Mouse (Mus musculus): ENCODE results near the gene Myh7b. TPM values are rescaled to one million over a fixed set of nuclear protein-coding genes. Genes with fewer than 3 reads are reported as not detected.

The Myh7b gene
- polyA plus RNA-seq, 1 experiment from 2014 or later = 0.86 TPM

DNA sequence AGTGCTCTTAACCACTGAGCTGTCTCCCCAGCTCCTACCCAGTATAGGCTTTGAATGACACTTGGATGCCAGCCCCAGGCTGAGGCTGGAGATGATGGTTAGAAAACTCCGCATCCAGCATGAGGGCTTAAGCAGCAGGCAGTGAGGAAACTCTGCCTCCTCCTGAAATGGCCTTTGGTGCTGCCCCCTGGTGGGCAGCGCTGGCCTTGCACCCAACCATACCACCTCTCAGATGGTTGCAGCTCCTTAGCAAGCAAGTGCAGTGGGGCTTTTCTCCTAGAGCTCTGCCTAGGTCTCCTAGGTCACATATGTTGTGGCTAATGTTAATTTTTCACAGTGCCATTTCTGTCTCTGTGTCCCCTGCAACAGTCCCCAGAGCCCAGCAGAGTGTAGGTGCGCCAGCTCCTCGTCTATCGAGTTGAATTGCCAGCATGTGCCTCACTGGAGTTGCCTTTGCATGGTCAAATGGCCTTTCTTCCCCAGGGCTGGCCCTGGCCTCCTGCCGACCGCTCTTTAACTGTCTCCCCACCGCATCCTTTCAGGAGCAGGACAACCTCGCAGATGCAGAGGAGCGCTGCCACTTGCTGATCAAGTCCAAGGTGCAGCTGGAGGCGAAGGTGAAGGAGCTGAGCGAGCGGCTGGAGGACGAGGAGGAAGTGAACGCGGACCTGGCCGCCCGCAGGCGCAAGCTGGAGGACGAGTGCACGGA is 16.2 kb downstream of the Myh7b start:
- peaks cover under 1% of the 10 kb centered on the region; the same call in 1 of the 2 replicates for H3K36me3 ChIP-seq
- WGBS = 56% methylated on average over 21 of the region's 21 CpGs
- H3K27me3 ChIP-seq (replicated peaks) = peaks cover 39% of the 10 kb centered on the region
- 0 out of 2 replicates have a peak, but pooled peaks have one; percentile 3 for ATAC-seq (ENCODE audit: insufficient read depth, low FRiP score, low read depth)
- H3K4me3 ChIP-seq (replicated peaks) = no peak overlapping the region
- H3K27ac ChIP-seq = no peak overlapping the region
- no peak overlapping the region for H3K9ac ChIP-seq
- H3K4me1 ChIP-seq = peaks cover 9% of the 10 kb centered on the region
- no peaks in the 10 kb centered on the region for H3K9me3 ChIP-seq
- no peak overlapping the region for H3K4me2 ChIP-seq

GRCm38 (mm10) chr2:155628112-155628511 is 17.1 kb downstream of the Myh7b start:
- Histone ChIP-seq H3K36me3 (peaks cover 9% of the 10 kb centered on the region; the same call in 1 of the 2 replicates), H3K4me2 (no peak overlapping the region), H3K4me1 (peaks cover 16% of the 10 kb centered on the region), H3K9ac (no peak overlapping the region), H3K4me3 (replicated peaks) (no peak overlapping the region), H3K27ac (no peak overlapping the region), H3K9me3 (no peaks in the 10 kb centered on the region), H3K27me3 (replicated peaks) (peaks cover 34% of the 10 kb centered on the region)
- no peak for ATAC-seq (ENCODE audit: insufficient read depth, low FRiP score, low read depth)
- WGBS = 82% methylated on average over 9 of the region's 9 CpGs

DNA sequence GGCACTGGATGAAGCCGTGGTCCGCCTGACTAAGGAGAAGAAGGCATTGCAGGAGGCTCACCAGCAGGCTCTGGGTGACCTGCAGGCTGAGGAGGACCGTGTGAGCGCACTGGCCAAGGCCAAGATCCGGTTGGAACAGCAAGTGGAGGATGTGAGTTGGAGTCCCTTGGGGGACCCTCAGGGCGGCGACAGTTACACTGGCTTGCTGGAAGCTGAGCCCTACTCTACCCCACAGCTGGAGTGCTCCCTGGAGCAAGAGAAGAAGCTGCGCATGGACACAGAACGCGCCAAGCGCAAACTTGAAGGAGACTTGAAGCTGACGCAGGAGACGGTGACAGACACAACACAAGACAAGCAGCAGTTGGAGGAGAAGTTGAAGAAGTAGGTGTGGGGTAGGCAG is 17.5 kb downstream of the Myh7b start:
- Histone ChIP-seq H3K9ac (no peak overlapping the region), H3K27me3 (replicated peaks) (peaks cover 34% of the 10 kb centered on the region), H3K4me2 (no peak overlapping the region), H3K4me1 (peaks cover 19% of the 10 kb centered on the region), H3K36me3 (peaks cover 9% of the 10 kb centered on the region; the same call in 1 of the 2 replicates), H3K9me3 (no peaks in the 10 kb centered on the region), H3K4me3 (replicated peaks) (no peak overlapping the region), H3K27ac (no peak overlapping the region)
- no peak for ATAC-seq (ENCODE audit: insufficient read depth, low FRiP score, low read depth)
- WGBS = 86% methylated on average over 13 of the region's 13 CpGs

DNA sequence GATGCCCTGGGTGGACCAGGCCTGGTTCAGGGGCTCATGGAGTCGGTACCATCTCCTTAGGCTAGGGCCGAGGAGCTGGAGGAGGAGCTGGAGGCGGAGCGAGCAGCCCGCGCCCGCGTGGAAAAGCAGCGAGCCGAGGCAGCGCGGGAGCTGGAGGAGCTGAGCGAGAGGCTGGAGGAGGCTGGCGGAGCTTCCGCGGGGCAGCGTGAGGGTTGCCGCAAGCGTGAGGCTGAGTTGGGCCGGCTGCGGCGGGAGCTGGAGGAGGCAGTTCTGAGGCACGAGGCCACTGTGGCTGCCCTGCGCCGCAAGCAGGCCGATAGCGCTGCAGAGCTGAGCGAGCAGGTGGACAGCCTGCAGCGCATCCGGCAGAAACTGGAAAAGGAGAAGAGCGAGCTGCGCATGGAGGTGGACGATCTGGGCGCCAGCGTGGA is 18.2 kb downstream of the Myh7b start:
- no peak overlapping the region for H3K27ac ChIP-seq
- peak overlapping the region; percentile 36 for H3K4me3 ChIP-seq (replicated peaks)
- H3K9me3 ChIP-seq = no peaks in the 10 kb centered on the region
- peaks cover 11% of the 10 kb centered on the region for H3K36me3 ChIP-seq
- no peak overlapping the region for H3K9ac ChIP-seq
- peaks cover 34% of the 10 kb centered on the region for H3K27me3 ChIP-seq (replicated peaks)
- H3K4me1 ChIP-seq = peaks cover 19% of the 10 kb centered on the region
- peak overlapping the region; percentile 83 for H3K4me2 ChIP-seq
- no peak; the same call in 1 of the 2 replicates for ATAC-seq (ENCODE audit: insufficient read depth, low FRiP score, low read depth)
- 2% methylated on average over 35 of the region's 35 CpGs for WGBS

- H3K4me3 ChIP-seq (replicated peaks) = no peak overlapping the region
- H3K27ac ChIP-seq = no peak overlapping the region
- H3K9me3 ChIP-seq = no peaks in the 10 kb centered on the region
- peaks cover 20% of the 10 kb centered on the region for H3K36me3 ChIP-seq
- no peak overlapping the region for H3K4me2 ChIP-seq
- H3K9ac ChIP-seq = no peak overlapping the region
- peaks cover 34% of the 10 kb centered on the region for H3K27me3 ChIP-seq (replicated peaks)
- peaks cover 19% of the 10 kb centered on the region for H3K4me1 ChIP-seq
- 59% methylated on average over 20 of the region's 20 CpGs for WGBS
- no peak for ATAC-seq (ENCODE audit: insufficient read depth, low FRiP score, low read depth)
Measured at GRCm38 (mm10) chr2:155630153-155630552, 19.1 kb downstream of the Myh7b start.

DNA sequence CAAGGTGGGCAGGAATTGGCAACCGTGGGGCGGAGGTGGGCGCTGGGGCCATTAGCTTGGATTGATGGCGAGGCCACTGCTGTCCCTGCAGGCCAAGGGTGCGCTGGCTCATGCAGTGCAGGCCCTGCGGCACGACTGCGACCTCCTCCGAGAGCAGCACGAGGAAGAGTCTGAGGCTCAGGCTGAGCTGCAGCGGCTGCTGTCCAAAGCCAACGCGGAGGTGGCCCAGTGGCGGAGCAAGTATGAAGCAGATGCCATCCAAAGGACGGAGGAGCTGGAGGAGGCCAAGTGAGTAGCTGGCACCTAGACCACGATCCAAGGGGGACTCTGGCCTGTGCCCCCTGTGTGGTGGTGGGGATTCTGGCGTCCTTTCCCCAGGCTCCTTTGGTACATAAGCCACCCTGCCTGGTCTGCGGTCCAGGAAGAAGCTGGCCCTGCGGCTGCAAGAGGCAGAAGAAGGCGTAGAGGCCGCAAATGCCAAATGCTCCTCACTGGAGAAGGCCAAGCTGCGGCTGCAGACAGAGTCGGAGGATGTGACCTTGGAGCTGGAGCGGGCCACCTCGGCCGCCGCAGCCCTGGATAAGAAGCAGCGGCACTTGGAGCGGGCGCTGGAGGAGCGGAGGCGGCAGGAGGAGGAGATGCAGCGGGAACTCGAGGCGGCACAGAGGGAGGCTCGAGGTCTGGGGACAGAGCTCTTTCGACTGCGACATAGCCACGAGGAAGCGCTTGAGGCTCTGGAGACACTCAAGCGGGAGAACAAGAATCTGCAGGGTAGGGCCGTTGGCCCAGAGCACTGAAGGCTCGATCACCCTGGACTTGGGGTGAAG is 19.8 kb downstream of the Myh7b start:
- H3K4me3 ChIP-seq (replicated peaks) = no peak overlapping the region
- no peak for ATAC-seq (ENCODE audit: insufficient read depth, low FRiP score, low read depth)
- H3K27ac ChIP-seq = no peak overlapping the region
- no peak overlapping the region for H3K4me2 ChIP-seq
- H3K27me3 ChIP-seq (replicated peaks) = peaks cover 34% of the 10 kb centered on the region
- no peaks in the 10 kb centered on the region for H3K9me3 ChIP-seq
- peaks cover 22% of the 10 kb centered on the region for H3K36me3 ChIP-seq
- WGBS = 48% methylated on average over 43 of the region's 43 CpGs
- H3K9ac ChIP-seq = no peak overlapping the region
- peaks cover 19% of the 10 kb centered on the region for H3K4me1 ChIP-seq

- Histone ChIP-seq H3K36me3 (peaks cover 30% of the 10 kb centered on the region), H3K4me2 (no peak overlapping the region), H3K27me3 (replicated peaks) (peaks cover 28% of the 10 kb centered on the region), H3K4me1 (peaks cover 19% of the 10 kb centered on the region), H3K4me3 (replicated peaks) (no peak overlapping the region), H3K9ac (no peak overlapping the region), H3K27ac (no peak overlapping the region), H3K9me3 (no peaks in the 10 kb centered on the region)
- ATAC-seq (ENCODE audit: insufficient read depth, low FRiP score, low read depth) = no peak
- WGBS = 68% methylated on average over 30 of the region's 30 CpGs
Measured at GRCm38 (mm10) chr2:155632138-155632936, 21.3 kb downstream of the Myh7b start.

GRCm38 (mm10) chr2:155633121-155633520 is 22.1 kb downstream of the Myh7b start:
- H3K9ac ChIP-seq = no peak overlapping the region
- H3K27me3 ChIP-seq (replicated peaks) = peaks cover 22% of the 10 kb centered on the region
- H3K36me3 ChIP-seq = peaks cover 38% of the 10 kb centered on the region
- H3K4me2 ChIP-seq = no peak overlapping the region
- H3K27ac ChIP-seq = no peak overlapping the region
- WGBS = 64% methylated on average over 19 of the region's 19 CpGs
- no peak for ATAC-seq (ENCODE audit: insufficient read depth, low FRiP score, low read depth)
- H3K9me3 ChIP-seq = no peaks in the 10 kb centered on the region
- peaks cover 19% of the 10 kb centered on the region for H3K4me1 ChIP-seq
- H3K4me3 ChIP-seq (replicated peaks) = no peak overlapping the region

DNA sequence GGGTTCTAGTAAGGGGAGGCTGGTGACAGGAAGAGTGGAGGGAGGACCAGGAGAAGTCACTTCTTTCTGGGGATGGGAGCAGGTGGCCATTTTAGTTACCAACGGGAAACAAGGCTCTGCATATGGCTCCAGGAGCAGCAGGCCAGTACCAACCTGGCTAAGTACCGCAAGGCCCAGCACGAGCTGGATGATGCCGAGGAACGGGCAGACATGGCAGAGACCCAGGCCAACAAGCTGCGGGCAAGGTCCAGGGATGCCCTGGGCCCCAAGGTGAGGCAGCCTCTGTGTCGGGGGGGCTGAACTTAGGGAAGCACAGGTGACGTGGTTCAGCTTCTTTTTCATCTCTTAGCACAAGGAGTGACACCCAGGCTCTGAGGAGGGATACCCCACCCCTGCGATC is 22.7 kb downstream of the Myh7b start:
- Histone ChIP-seq H3K9ac (no peak overlapping the region), H3K27ac (no peak overlapping the region), H3K4me2 (no peak overlapping the region), H3K4me1 (peaks cover 19% of the 10 kb centered on the region), H3K9me3 (no peaks in the 10 kb centered on the region), H3K36me3 (peaks cover 44% of the 10 kb centered on the region), H3K4me3 (replicated peaks) (no peak overlapping the region), H3K27me3 (replicated peaks) (peaks cover 22% of the 10 kb centered on the region)
- 88% methylated on average over 9 of the region's 9 CpGs for WGBS
- no peak for ATAC-seq (ENCODE audit: insufficient read depth, low FRiP score, low read depth)

GRCm38 (mm10) chr2:155634562-155634961 is 23.6 kb downstream of the Myh7b start:
- Histone ChIP-seq H3K9ac (no peak overlapping the region), H3K27ac (no peak overlapping the region), H3K27me3 (replicated peaks) (peaks cover 15% of the 10 kb centered on the region), H3K4me1 (0 out of 2 replicates have a peak, but pooled peaks cover 12% of the 10 kb centered on the region), H3K4me2 (no peak overlapping the region), H3K4me3 (replicated peaks) (no peak overlapping the region), H3K9me3 (no peaks in the 10 kb centered on the region), H3K36me3 (peaks cover 44% of the 10 kb centered on the region)
- 95% methylated on average over 8 of the region's 8 CpGs for WGBS
- ATAC-seq (ENCODE audit: insufficient read depth, low FRiP score, low read depth) = no peak

- peaks cover 57% of the 10 kb centered on the region for H3K36me3 ChIP-seq
- no peak overlapping the region for H3K4me3 ChIP-seq (replicated peaks)
- ATAC-seq (ENCODE audit: insufficient read depth, low FRiP score, low read depth) = no peak
- no peaks in the 10 kb centered on the region for H3K9me3 ChIP-seq
- WGBS = 92% methylated on average over 8 of the region's 8 CpGs
- H3K4me1 ChIP-seq = 0 out of 2 replicates have a peak, but pooled peaks cover 10% of the 10 kb centered on the region
- H3K9ac ChIP-seq = no peak overlapping the region
- H3K27ac ChIP-seq = no peak overlapping the region
- no peak overlapping the region for H3K4me2 ChIP-seq
- peaks cover 1% of the 10 kb centered on the region; the same call in 1 of the 2 replicates for H3K27me3 ChIP-seq (replicated peaks)
Measured at GRCm38 (mm10) chr2:155635961-155636360, 24.9 kb downstream of the Myh7b start.

Measured in stomach, embryonic 15.5 days (tissue).